Mouse (Mus musculus) adrenal gland, adult 2 months (tissue): ENCODE measurements around the gene Syngr1. TPM values are rescaled to one million over a fixed set of nuclear protein-coding genes. Genes with fewer than 3 reads are reported as not detected.

Experiments used
- DNase-seq: peaks from one replicate; pipeline ENCODE4 v3.0.0; 2021
- long read RNA-seq: library from polyadenylated mRNA; stranded (forward); transcript quantifications from one replicate; pipeline ENCODE4 v2.0.0, GENCODE M21; 2021
- polyA plus RNA-seq: library from polyadenylated mRNA; depleted of rRNA; stranded (reverse); fragments of >200 nt; gene quantifications from 2 replicates; pipeline ENCODE4 v1.2.3, GENCODE M21; 2012; rRNA removed
- total RNA-seq, 2 experiments: library from RNA; stranded (reverse); gene quantifications; 2 replicates each; pipeline ENCODE4 v1.2.3; 2021

Gene Syngr1
- total RNA-seq (10 to 100 TPM; 24.4 to 47.8 TPM), polyA plus RNA-seq (86.9 and 119 TPM in 2 replicates)
- long read RNA-seq, full-length matches to known transcripts = 40 of 47 reads
- long read RNA-seq, partial matches to known transcripts = 1 of 47 reads
- long read RNA-seq, other reads (novel, unspliced or antisense) = 6 of 47 reads

GRCm38 (mm10) chr15:80091121-80091955 lies at the start of gene Syngr1, which contains the start of gene Rpl3:
Syngr1 (plus strand) TSS chr15:80091334.
Rpl3 (minus strand) TSS chr15:80091868.
- DNase-seq = peak; percentile 86

GRCm38 (mm10) chr15:80042152-80042551 lies 49.0 kb upstream of the Syngr1 start:
- DNase-seq = no peak

- DNase-seq = no peak
Observed at GRCm38 (mm10) chr15:80044249-80044648, 46.9 kb upstream of the Syngr1 start.

- DNase-seq = no peak
Observed at GRCm38 (mm10) chr15:80045749-80046148, 45.4 kb upstream of the Syngr1 start.

GRCm38 (mm10) chr15:80047242-80047641 lies 43.9 kb upstream of the Syngr1 start:
- DNase-seq = no peak

- no peak for DNase-seq
Observed at GRCm38 (mm10) chr15:80047973-80048372, 43.2 kb upstream of the Syngr1 start.

GRCm38 (mm10) chr15:80050093-80050492 lies 41.0 kb upstream of the Syngr1 start:
- peak; percentile 66 for DNase-seq

GRCm38 (mm10) chr15:80051092-80051761 lies 39.9 kb upstream of the Syngr1 start:
- DNase-seq = no peak

GRCm38 (mm10) chr15:80051782-80052181 lies 39.4 kb upstream of the Syngr1 start:
- no peak for DNase-seq

GRCm38 (mm10) chr15:80053381-80054033 lies 37.6 kb upstream of the Syngr1 start:
- DNase-seq = no peak

- DNase-seq = peak; percentile 95
Observed at GRCm38 (mm10) chr15:80054034-80054710, 37.0 kb upstream of the Syngr1 start.

GRCm38 (mm10) chr15:80058151-80058550 lies 33.0 kb upstream of the Syngr1 start:
- no peak for DNase-seq

- no peak for DNase-seq
Observed at GRCm38 (mm10) chr15:80059606-80060005, 31.5 kb upstream of the Syngr1 start.

GRCm38 (mm10) chr15:80060356-80061070 lies 30.6 kb upstream of the Syngr1 start:
- DNase-seq = no peak

- DNase-seq = peak; percentile 44
Observed at GRCm38 (mm10) chr15:80061071-80061550, 30.0 kb upstream of the Syngr1 start.

- no peak for DNase-seq
Observed at GRCm38 (mm10) chr15:80062339-80062738, 28.8 kb upstream of the Syngr1 start.

GRCm38 (mm10) chr15:80062821-80063220 lies 28.3 kb upstream of the Syngr1 start:
- peak; percentile 34 for DNase-seq

- no peak for DNase-seq
Observed at GRCm38 (mm10) chr15:80064965-80065364, 26.2 kb upstream of the Syngr1 start.

GRCm38 (mm10) chr15:80065414-80065813 lies 25.7 kb upstream of the Syngr1 start:
- peak; percentile 66 for DNase-seq

GRCm38 (mm10) chr15:80066538-80066937 lies 24.6 kb upstream of the Syngr1 start:
- peak; percentile 29 for DNase-seq

GRCm38 (mm10) chr15:80069171-80069570 lies 22.0 kb upstream of the Syngr1 start:
- no peak for DNase-seq
